Mouse (Mus musculus) kidney, adult 8-10 months (tissue): ENCODE data around the gene Yaf2.

Source experiments
- DNase-seq, 2 experiments: peaks; one replicate each; pipeline ENCODE4 v3.0.0; 2022

Gene Yaf2

DNA sequence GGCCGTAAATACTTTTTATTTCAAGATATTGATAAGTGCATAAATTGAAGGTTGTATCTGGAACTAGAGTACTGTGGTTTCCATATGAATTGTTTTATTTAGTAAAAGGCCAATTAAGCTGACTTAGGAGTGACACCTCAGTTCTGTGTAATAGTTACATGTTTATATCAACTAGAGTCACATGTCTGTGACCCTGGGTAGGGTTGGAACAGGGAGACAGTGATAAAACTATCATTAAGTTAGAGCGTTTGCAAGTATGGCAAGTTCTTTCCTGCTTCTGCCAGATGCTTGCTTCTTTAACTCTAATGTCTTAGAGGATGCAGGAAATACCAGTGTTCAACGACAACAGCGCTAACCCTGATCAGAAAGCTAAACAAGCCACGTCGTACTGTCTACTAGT lies 52.4 kb downstream of the Yaf2 start:
- no peak for DNase-seq

DNA sequence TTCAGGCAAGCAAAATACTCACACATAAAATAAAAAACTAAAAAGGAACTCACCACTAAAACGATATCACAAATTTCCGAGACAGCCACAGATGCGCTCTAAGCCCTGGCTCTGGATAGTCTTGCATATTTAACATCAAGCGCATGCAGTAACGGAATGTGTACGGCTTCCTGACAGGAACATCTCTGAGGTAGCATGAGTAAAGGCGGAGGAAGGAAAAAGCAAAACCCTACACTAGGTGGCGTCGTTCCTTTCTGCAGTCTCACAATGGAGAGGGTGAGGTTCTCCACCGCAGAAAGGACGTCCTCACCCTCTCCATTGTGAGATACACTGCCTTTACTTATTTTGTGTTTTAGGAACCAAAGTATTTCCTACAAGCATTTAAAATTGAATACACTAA lies 53.4 kb downstream of the Yaf2 start:
- peak in 1 of 2 experiments; percentile 15 for DNase-seq

DNA sequence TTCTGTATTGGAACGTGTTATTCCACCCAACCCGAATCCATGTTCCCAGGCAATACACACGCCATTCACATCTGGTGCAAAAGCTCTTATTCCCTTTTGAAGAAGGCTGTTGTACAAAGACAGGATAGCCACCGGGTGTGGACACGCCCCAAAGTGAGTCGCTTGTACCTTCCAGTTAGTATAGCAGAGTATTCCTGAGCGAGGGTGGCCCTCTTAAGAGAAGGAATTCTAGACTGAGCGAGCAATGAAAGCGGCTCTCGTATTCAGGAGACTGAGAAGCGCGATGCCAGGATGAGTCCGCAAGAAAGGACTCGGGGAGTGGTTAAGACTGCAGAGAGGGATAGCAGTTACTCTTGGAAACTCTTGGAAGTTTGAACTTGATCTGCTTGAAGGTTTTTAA lies 60.5 kb downstream of the Yaf2 start:
- DNase-seq = peak in 1 of 2 experiments; percentile 13

DNA sequence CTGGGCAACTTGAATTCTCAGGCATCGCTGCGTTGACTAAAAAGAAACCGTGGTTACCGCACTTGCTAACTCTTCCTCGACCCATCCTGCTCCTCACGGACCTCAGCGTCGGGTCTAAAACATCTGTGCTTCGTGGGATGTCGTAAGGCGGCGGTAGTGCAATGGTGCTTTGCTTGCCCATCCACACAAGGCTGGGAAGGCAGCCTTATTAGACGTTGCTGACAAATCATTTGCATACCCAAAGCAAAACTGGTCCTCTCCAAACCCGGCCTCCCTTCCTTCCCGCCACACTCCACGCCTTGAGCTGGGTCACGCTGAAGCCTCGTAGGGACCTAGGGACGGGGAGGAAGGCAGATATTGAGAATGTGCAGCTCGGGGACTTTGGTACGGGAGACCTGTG lies 61.1 kb downstream of the Yaf2 start:
- DNase-seq = peak; percentile 43 to 47

DNA sequence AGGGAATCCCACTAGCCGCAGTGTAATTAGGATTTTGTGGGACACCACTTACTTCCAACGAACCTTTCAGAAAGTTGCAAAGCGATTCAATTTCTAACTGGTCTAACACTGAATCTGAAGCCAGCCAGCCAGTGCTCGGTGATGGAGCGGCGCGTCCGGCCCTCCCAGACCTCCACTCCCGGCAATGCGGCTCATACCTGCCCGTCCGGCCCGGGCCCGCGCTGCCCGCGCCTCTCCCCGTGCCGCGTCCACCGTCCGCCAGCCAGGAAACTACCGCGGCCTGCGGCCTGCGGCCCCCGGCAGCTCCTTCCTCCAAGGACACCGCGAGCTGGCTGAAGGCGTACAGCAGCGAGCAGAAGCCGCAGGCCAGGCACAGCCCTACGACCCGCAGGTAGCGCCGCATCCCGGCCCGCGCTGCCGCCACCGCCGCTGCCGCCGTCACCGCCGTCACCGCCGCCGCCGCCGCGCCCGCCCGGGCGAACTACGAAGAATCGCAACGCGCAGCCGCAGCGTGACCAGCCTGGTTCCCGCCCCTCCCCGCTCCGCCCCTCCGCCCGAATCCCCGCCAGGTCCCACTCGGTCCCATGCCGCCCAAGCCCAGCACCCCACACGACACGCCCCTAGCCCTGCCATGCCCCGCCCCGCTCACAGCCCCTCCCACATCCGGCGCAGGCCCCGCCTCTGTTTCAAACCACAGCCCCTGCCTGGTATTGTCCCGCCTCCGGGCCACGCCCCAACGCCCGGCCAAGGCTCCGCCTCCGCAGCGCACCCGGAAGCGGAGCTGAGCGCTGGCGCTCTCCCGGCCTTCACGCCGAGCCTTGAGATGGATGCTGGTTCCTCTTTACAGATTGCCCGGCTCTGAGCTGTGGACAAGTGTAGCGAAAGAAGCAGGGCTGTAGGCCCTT lies 61.8 kb downstream of the Yaf2 start, which contains the start of gene Gxylt1:
Gxylt1 (minus strand) TSS at position 501 of the 905 bp plus-strand sequence.
- peak; percentile 99 to 100 for DNase-seq

DNA sequence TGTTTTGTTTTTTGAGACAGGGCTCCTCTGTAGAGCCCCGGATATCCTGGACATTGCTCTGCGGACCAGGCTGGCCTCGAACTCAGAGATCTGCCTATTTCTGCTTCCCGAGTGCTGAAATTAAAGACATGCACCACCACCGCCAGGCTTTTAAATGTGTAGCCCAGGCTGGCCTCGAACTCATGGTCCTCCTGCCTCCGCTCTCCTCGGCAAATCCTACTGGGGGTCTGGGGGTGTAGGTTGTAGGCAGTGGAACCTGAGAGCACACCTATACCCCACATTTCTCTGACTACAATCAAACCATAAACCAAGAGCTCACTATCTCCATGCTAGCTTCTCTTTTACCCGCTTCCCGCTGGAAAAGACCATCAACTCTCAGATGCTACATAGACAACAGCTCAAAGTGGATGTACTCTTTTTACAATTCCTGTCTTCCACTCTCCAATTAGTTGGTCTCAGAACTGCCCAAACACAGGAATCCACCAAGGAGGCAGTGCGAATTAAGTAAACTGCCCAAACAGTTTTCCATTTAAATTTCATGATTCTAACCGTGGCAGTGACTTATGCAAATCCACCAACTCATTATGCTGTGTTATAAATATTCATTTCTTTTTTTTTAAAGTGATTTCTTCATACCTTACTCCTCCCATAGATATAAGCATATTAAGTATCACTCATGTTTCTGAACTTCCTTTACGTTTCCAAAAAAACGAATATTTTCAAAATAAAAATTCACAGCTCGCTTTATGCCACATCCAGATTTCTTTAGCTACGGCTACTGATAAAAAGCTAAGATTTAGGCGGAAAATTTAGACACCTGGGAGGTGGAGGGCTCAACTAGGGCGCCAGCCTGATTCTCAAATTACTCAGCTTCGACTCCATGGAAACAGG lies 62.7 kb downstream of the Yaf2 start:
- DNase-seq = peak in 1 of 2 experiments; percentile 15

DNA sequence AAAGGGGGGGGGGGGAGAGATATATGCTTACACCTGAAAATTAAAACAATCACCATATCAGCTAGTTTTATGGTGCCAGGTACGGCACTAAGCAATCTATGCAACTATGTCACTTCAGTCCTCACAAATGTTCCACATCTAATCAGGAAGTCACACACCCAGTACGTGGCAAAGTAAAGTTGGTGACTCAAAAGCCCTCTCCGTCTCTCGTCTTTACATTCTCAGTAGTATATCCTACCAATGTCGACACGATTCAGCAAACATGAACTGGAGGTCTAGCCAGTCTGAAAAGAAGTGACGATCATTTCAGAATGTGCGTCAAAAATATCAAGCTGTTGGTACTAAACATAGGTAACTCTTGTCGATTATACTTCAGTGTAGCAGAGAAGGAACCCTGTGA lies 63.8 kb downstream of the Yaf2 start:
- DNase-seq = no peak

DNA sequence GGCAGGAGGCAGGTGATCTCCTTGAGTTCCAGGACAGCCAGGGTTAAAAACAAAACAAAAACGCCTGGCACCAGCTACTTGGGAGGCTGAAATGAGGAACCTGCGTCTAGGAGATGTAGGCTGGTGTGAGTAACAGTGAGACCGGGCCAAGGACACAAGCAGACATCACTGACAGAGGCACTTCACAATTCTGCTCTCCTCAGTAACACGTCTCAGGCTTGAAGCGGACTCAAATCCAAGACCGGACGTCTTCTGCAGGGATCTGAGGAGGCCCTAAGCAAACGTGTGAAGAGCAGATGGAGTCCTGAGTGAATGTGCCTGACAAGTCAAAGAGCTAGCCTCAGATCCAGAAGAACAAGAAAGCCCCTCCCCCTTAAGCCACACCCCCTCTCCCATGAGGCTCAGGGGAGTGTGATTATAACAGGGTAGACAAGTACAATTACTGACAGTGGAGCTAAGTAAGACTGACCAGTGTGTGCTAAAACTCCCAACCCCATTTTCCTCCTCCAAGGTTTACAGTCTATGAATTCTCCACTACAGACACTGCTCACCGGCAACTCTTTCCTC lies 66.4 kb downstream of the Yaf2 start:
- no peak for DNase-seq

DNA sequence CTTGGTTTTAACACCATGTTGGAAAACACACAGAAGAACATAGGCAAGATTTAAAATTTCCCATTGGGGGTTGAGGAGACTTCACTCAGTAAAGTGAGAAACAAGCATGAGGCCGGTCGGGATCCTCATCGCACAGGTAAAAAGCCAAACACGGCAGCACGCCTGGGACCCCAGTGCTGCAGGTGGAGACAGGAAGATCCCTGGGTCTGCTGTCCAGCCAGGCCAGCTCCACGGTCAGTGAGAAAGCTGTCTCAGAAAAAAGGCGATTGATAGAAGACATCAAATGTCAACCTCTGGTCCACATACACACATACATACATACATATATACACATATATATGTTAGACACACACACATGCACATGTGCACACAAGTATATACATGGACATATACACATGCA lies 67.2 kb downstream of the Yaf2 start:
- DNase-seq = no peak

DNA sequence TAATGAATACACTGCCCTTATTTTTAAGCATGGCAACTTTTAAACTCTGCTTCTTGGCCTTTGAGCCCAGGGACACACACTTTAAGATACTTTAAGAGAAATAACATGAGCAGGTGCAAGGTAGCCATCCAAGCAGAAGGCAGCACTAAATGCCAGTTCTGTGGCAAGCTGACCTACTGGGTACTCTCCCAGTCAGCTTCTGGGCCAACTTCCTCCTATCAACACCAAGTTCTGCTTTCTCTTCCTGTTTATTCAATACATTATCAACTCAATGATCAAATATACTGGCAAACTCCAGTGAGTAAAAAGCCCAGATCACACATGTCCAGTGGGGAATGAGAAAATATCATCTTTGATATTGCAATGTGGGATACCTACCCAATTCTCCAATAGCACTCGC lies 68.7 kb downstream of the Yaf2 start:
- no peak for DNase-seq

DNA sequence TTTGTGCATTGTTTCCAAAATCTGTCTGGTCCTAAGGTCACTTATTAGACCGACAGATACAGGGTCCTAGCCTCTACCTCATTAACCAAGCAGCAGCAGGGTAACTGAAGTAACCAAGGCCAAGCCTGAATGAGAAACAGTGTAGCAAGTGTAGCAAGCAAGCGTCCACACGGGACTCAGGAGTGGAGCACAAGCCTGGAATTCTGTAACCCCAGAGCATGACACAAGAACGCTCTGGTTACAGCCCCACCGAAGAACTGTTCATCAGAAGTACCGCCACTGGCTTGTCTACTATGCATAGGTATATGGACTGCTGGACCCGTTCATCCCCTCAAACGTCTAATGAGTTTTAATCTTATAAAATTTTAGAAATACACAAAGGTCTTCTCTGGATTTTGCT lies 69.3 kb downstream of the Yaf2 start:
- no peak for DNase-seq

DNA sequence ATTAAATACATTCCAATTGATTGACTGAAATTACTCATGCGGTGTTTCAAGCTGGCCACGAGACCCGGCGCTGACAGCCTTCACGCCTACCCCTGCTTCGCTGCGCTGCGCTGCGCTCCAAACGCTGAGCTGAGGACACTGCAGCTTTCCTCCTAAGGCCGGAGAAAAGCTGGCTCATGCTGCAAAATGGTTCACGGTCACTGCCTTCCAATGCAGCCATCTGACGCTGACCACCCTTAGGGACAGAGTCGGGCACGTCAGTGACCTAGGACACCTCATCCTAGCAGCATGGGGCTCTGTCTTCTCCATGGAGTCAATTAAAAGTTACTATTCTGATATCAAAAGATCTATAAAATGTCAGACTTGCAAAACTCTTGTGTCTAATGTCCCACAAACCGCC lies 70.4 kb downstream of the Yaf2 start:
- no peak for DNase-seq

DNA sequence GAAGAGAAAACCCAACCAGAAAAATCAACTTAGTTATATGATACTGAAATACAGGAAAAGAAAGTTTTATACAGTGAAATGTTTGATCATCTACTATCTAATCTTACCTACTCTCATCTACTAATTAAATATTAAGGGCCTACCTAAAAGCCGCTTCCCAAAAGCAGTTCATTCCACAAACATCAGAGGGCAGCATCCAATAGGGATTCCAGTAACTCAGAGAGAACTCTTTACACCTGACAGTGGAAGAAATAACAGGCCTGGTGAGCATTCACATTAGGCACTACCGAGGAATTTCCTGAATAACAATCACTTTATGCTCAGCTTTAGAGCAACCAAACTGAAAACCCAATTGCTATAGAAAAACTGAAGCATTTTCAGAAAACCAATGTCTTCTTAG lies 71.0 kb downstream of the Yaf2 start:
- DNase-seq = peak; percentile 57 to 79

DNA sequence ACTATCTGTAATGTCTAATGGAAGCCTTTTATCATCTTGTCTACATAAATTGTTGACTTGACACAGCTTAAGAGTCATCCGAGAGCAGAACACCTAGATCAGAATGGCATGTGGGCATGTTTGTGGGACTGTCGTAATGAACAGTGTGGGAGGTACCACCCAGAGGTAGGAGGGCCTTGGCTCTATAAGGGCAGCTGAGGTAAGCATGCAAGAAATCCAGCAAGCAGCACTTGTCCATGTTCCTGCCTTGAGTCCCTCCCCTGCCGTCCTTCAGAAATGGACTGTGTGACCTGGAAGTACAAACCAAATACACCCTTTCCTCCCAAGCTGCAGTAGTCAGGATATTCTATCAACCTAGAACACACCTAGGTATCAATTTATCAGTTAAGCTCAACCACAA lies 71.5 kb downstream of the Yaf2 start:
- DNase-seq = no peak

DNA sequence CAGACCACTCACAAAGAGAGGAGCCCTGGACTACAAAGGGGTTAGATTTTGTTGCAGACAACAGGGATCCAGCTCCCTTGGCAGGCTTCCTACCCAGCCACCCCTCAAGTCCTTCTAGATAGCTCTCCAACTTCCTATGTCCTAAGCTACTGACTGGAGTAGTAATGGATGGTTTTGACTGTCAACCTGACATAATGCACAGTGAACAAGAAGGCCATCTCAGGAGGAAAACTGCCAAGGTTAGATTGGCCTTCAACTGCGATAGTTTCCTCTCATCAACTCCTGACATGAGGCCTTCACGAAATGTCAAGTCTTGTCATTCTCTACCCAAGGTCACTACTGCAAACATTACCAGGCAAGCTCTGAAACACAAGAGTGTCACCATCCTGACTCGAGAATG lies 72.5 kb downstream of the Yaf2 start:
- no peak for DNase-seq

DNA sequence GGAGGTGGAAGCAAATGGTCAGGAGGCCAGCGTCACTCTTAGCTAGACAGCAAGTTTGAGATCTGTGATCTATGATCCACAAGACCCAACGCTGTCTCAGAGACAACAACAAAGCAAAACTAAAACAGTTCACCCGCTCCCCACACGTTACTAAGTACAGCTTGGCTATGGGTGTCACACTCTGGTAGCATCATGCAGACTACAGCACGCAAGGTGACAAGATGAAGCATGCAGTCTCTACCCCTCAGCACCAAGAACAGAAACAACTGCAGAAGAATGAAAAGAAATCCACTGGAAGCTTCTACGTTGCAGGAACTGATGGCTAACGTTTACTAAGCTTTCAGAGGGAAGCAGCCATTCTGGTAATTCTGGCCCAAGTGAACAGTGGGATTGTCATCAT lies 73.2 kb downstream of the Yaf2 start:
- no peak for DNase-seq

DNA sequence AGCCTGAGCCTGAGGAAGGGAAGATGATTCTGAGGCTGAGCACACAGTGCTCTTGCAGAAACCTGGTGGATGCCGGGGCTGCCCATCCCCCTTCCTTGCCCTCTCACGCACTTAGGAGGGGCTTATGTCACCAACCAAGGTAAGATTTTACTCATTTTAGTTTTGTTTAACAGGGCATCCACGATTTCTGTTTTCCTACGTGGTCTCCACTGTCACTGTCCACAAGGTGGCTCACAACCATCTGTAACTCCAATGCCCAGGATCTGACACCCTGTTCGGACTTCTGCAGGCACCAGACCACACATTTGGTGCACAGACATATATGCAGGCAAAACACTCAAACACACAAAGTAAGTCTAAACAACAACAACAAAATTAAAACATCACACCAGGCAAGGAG lies 73.9 kb downstream of the Yaf2 start:
- no peak for DNase-seq

DNA sequence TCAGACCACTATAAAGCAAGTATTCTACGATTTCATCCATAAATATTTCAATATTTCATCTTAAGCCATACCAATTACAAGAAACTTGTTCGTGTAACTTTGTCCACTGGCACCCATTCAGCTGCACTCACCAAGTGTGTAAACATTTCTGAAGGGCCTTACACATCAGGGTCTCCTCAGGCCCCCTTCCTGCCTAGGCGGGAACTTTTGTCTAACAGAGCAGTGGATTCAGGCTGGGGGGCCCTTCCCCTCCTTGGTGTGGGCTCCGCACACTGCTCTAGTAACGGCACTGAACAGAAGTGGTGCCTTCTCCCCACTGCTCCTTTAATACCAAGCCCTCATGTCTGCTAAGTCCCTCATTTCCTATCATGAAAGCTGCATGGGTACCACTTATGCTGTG lies 74.5 kb downstream of the Yaf2 start:
- DNase-seq = no peak

DNA sequence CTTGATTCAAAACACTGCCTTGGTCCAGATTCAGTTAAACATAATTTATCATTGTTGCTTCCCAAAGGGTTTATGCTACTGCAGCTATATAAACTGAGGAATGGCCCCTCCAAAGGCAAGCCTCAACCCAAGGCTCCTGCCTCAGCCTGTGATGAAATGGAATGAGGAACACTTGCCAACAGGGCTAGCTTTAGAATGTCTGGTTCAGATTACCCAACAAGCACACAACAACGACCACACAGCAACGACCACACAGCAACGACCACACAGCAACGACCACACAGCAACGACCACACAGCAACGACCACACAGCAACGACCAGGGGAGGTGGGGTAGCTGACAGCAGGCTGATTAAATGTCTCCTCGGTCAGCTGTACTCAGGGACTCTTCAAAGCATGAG lies 76.8 kb downstream of the Yaf2 start:
- no peak for DNase-seq

DNA sequence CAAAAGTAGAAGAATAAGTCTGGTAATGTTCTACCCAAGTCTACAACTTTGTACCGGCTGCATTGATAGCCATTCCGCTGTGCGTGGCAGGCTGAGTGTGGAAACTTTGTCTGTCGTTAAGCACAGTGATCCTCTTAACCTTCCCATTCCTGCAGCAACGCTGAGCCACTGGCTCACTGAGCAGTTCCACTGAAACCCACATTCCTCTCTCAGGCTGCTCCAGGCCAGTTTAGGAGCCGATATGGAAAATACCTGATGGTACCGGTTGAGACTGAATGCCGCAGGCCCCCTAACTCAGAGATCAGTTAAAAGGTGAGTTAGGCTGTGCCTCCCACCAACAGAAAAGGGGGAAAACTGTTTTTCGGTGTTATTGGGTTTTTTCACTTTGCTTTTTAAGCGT lies 81.4 kb downstream of the Yaf2 start:
- DNase-seq = peak in 1 of 2 experiments; percentile 24

DNA sequence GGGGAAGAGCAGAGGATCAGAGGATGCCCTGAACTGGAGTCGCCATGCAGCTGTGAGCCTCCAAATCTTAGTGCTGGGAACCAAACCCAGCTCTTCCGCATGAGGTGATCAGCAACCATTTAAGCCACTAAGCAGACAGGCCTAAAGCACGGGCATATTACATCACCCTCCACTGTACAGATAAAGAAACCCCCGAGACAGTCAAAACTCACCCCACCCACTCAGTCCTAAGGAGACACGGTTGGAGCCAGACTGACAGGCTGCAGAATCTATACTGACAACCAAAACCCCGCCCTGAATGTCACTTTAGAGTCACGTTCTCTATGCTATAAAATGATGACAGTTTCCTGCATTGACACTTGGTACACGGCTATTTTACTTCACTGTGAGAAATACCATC lies 83.6 kb downstream of the Yaf2 start:
- no peak for DNase-seq

DNA sequence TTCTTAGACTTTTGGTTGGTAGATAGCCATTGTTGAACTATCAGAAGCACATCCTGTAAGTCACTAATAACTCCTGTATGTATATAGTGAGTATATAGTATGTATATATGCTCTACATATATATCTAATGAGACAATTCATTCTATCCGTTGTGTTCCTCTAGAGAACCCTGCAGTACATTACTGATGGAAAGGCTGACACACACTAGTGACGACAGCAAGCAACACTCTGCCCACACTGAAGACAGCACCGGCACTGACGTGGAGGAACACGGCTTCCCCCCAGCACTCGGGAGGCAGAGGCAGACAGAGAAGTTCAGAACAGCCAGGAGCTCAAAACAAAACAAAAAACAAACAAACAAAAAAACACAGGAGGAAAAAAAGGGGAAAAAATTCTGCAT lies 84.3 kb downstream of the Yaf2 start:
- DNase-seq = no peak

DNA sequence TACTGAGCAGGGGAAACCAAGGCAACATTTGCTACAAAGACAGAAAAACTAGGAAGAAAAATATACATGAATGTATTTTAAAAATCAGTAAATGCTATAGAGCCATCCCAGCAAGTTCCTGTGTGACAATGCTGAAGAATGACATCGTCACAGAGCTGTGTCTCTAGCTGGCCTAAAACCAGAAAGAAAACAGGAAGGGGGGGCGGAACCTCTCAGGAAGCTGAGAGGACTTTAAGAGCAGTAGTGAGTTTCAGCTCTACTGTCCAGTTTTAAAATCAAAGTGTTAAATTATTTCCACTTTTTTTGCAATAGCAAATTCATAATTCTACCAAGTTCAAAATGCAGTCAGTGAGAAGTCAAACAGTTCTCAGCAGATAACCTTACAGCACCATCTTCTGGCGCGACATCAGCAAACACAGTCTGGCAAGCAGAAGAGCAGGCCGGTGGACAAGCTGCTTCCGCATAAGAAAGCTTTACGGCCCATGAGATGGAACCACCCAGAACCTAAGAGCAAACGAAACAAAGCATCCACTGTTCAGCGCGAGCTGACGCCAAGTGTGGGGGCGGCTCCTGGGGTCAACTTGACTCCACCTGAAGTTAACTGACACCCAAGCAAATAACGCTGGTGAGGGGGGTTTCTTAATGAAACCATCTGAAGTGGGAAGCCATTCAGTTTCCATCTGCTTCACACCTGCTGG lies 85.0 kb downstream of the Yaf2 start:
- no peak for DNase-seq
